Mouse (Mus musculus) lung, adult 2 months (tissue): ENCODE measurements around the gene Ube4b. TPM values are rescaled to one million over a fixed set of nuclear protein-coding genes. Genes with fewer than 3 reads are reported as not detected.

ENCODE experiments used
- DNase-seq: peaks from one replicate; pipeline ENCODE4 v3.0.0; 2022
- H3K4me1 ChIP-seq: fragments of 200-500 bp; 2 replicates; pipeline ENCODE4 v1.6.1; 2011; ENCODE audit warnings: low read length; ENCODE audit not compliant: control insufficient read depth, insufficient read depth
- H3K4me3 ChIP-seq: fragments of 200-500 bp; replicated peaks from 2 replicates; pipeline ENCODE3; 2011; ENCODE audit warnings: low read depth, mild to moderate bottlenecking, control low read depth, low read length; ENCODE audit errors: extremely low read depth
- CTCF ChIP-seq: fragments of 200-500 bp; IDR thresholded peaks from 2 replicates; pipeline ENCODE4 v1.5.1; 2011; ENCODE audit warnings: mild to moderate bottlenecking, low read length, control low read depth; ENCODE audit not compliant: insufficient read depth
- POLR2A ChIP-seq: fragments of 200-500 bp; IDR thresholded peaks from 2 replicates; pipeline ENCODE4 v1.6.1; 2011; ENCODE audit warnings: low read depth, mild to moderate bottlenecking, control low read depth, low read length, borderline replicate concordance; ENCODE audit errors: extremely low read depth
- WGBS: fragments of 180-500 bp; shearing (Covaris S2); methylation state at CpG from one replicate; pipeline ENCODE4 v1.1.7; 2018; 5-methylcytosine and 5-hydroxymethylcytosine counted together
- polyA plus RNA-seq: library from polyadenylated mRNA; depleted of rRNA; stranded (reverse); fragments of >200 nt; gene quantifications from 2 replicates; pipeline ENCODE4 v1.2.3, GENCODE M21; 2012

The Ube4b gene
- polyA plus RNA-seq, 1 experiment = 53.3 TPM

GRCm38 (mm10) chr4:149313558-149314253, 112.8 kb downstream of the Ube4b start:
- TF ChIP-seq CTCF = no peak
- TF ChIP-seq POLR2A = no peak
- Histone ChIP-seq H3K4me1 (no peaks in the 10 kb centered on the region), H3K4me3 (no peak overlapping the region)
- no peak for DNase-seq
- WGBS = 86% methylated on average over 12 of the region's 12 CpGs

GRCm38 (mm10) chr4:149311996-149312395, 114.6 kb downstream of the Ube4b start:
- TF ChIP-seq CTCF = no peak
- Histone ChIP-seq H3K4me1 (peaks cover 3% of the 10 kb centered on the region; the same call in 1 of the 2 replicates), H3K4me3 (no peak overlapping the region)
- no peak for DNase-seq
- 82% methylated on average over 5 of the region's 5 CpGs for WGBS

DNA sequence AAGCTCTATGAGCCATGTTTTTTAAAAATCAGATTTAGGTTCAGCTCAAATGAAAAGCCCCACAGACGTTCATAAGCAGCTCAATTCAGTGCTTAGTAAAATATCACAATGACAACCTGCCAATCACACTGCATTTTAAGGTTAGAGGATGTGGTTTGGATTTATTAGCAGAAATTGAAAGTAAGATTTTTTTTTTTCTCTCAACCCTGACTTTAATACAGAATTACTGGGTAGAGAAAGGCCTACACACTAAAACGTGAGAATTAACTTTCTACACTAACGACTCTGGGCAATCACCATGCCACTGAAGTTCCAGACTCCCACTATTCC, 118.1 kb downstream of the Ube4b start:
- no peak for DNase-seq
- H3K4me3 ChIP-seq = peak overlapping the region; percentile 86
- no peak for TF ChIP-seq POLR2A
- no peak for TF ChIP-seq CTCF
- peaks cover 8% of the 10 kb centered on the region for H3K4me1 ChIP-seq
- 58% methylated on average over 3 of the region's 3 CpGs for WGBS

DNA sequence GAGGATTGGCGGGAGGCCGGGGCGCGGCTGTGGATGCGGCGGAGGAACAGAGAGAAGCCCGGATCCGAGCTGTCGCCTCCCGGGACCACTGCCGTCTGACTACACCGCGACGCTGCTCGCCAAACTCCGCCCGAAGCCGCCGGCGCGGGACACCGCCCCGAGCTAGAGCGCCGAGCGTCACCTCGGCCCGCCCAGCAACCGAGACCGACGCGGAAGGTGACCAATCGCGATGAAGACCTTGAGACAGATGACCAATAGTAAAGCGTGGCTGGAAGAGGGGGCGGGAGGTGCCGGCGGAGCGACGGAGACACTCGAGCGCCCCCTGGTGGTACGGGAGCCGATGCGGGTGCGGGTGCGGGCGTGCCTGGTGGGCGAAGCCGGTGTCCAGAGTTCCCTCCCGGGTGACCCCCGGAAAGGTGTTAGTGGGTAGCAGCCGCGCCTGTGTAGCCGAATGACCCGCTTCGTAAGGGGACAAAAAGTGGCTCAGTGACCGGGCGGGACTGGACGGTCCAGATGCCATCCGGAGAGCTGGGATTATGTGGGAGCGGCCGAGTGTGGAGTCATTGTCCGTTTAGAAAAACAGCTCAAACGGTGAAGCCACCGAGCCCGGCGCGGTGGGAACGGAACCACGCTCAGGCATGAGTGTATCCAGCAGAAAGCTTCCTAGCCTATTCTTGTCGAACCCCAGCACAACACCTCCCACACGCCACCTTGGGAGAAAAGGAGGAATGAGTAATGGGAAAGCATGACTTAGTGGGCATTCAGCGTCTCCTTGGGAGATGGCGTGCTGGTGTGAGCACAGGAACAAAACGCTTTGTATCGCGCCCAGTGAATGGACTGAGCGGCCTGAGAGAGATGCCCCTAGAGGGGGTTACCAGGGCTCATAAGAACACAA, 118.7 kb downstream of the Ube4b start, which contains the start of gene Kif1b:
TSS of gene Kif1b (minus strand) at position 98 of the 895 bp plus-strand sequence.
- peak; percentile 100 for DNase-seq
- under 1% methylated on average over 79 of the region's 79 CpGs for WGBS

GRCm38 (mm10) chr4:149306712-149307595, 119.6 kb downstream of the Ube4b start:
- TF ChIP-seq CTCF (no peak), POLR2A (no peak)
- Histone ChIP-seq H3K4me3 (peak overlapping the region; percentile 87), H3K4me1 (peaks cover 8% of the 10 kb centered on the region)
- peak; percentile 73 for DNase-seq
- 1% methylated on average over 79 of the region's 83 CpGs for WGBS

More for the DNA sequence above, 118.7 kb downstream of the Ube4b start, which contains the start of gene Kif1b:
- Histone ChIP-seq H3K4me3 (peak within 1 kb of the TSS; percentile 87), H3K4me1 (peaks cover 8% of the 10 kb centered on the region)
- peak; percentile 76; the same call in 1 of the 2 replicates for TF ChIP-seq POLR2A
- TF ChIP-seq CTCF = peak; percentile 43

- no peak for TF ChIP-seq POLR2A
- no peak for TF ChIP-seq CTCF
- H3K4me3 ChIP-seq = peak overlapping the region; percentile 87
- no peak for DNase-seq
- H3K4me1 ChIP-seq = peaks cover 13% of the 10 kb centered on the region
- WGBS = 38% methylated on average over 14 of the region's 14 CpGs
Observed at GRCm38 (mm10) chr4:149305761-149306711, 120.5 kb downstream of the Ube4b start.

GRCm38 (mm10) chr4:149304466-149304865, 122.1 kb downstream of the Ube4b start:
- TF ChIP-seq POLR2A (no peak), CTCF (no peak)
- DNase-seq = no peak
- Histone ChIP-seq H3K4me3 (no peak overlapping the region), H3K4me1 (peaks cover 16% of the 10 kb centered on the region)
- 25% methylated on average over 1 of the region's 1 CpGs for whole genome bisulfite sequencing

GRCm38 (mm10) chr4:149303502-149303901, 123.0 kb downstream of the Ube4b start:
- H3K4me1 ChIP-seq = peaks cover 16% of the 10 kb centered on the region
- no peak for DNase-seq
- no peak overlapping the region for H3K4me3 ChIP-seq
- TF ChIP-seq POLR2A (no peak), CTCF (no peak)
- WGBS = 51% methylated on average over 5 of the region's 5 CpGs
